Comparison of ENCODE assay signal across 16 mouse cellular contexts in the genomic region with DNA sequence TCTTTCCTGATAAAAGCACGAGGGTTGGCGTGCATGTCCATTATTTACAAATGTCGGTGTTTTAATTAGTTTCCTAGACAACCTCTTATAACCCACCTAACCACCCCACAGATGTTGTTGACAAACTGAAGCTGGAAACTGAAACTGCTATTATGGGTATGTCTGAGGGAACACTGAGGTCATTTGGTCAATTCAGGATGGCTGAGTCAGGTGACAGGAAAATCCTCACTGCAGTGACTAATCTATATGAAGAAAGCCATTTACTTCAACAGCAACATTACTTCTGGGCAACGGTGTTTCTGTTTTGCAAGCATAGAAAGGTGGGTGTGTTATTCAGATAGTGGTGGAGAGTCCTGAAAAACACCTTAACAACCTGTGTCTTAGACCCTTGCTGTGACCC. TPM values are rescaled to one million over a fixed set of nuclear protein-coding genes. Genes with fewer than 3 reads are reported as not detected.
DNase-seq lines count a peak whose midpoint lies in the region; ATAC-seq and TF ChIP-seq lines count a peak whose summit lies in the region.
"Had no signal": no experiment of that assay in that cellular context is flagged by ENCODE, and none has a peak within 500 bp of the region (broad histone marks: within the 10 kb centered on the region; RNA-seq: fewer than 3 reads in every experiment).

No protein-coding gene starts in this region.

- WGBS in kidney, postnatal 0 days = 20% methylated on average over 4 of the region's 4 CpGs
- 12% methylated on average over 4 of the region's 4 CpGs for WGBS in small intestine, adult 2 months

- H3K27me3 ChIP-seq in kidney, postnatal 0 days (ENCODE audit: insufficient read depth, low read length) = no peaks in the 10 kb centered on the region
- H3K27me3 ChIP-seq in small intestine, adult 2 months (ENCODE audit: control insufficient read depth, insufficient read depth, low read length) = no peaks in the 10 kb centered on the region
- H3K27me3 ChIP-seq: liver, embryonic 13.5 days; stomach, embryonic 15.5 days had no signal

- no peak overlapping the region for H3K9ac ChIP-seq in kidney, postnatal 0 days (ENCODE audit: low read depth, low read length)
- H3K9ac ChIP-seq: forebrain, embryonic 13.5 days; liver, embryonic 13.5 days; stomach, embryonic 15.5 days had no signal

- DNase-seq in heart, adult 11 months = peak; percentile 91
- DNase-seq in heart, adult 18-20 months = no peak
- DNase-seq in kidney, postnatal 0 days (ENCODE audit: low spot score) = no peak
- DNase-seq in kidney, adult 11 months = no peak
- no peak for DNase-seq in layer of hippocampus, adult 8-10 months (ENCODE audit: low spot score in 2 of 2)
- no peak for DNase-seq in lung, postnatal 4 days
- DNase-seq: adrenal gland, adult 8-10 months; B cell, adult 2 months; gastrocnemius, postnatal 10 days; layer of hippocampus, adult 9-11 months; liver, embryonic 13.5 days had no signal

- no peaks in the 10 kb centered on the region for H3K9me3 ChIP-seq in kidney, postnatal 0 days (replicated peaks; ENCODE audit: low read length)
- H3K9me3 ChIP-seq: forebrain, embryonic 13.5 days; liver, embryonic 13.5 days; stomach, embryonic 15.5 days had no signal

- peak overlapping the region; percentile 67 for H3K27ac ChIP-seq in kidney, postnatal 0 days
- H3K27ac ChIP-seq in small intestine, adult 2 months (ENCODE audit: insufficient read depth, low read depth, low read length) = peak overlapping the region; percentile 79
- H3K27ac ChIP-seq: forebrain, embryonic 13.5 days; hindbrain, postnatal 0 days; liver, embryonic 13.5 days had no signal

- H3K4me2 ChIP-seq in kidney, postnatal 0 days (ENCODE audit: low read length) = no peak overlapping the region
- H3K4me2 ChIP-seq: forebrain, embryonic 13.5 days; liver, embryonic 13.5 days had no signal

- H3K4me1 ChIP-seq in kidney, postnatal 0 days (replicated peaks; ENCODE audit: insufficient read depth, low read length) = peaks cover 21% of the 10 kb centered on the region; the same call in 1 of the 2 replicates
- H3K4me1 ChIP-seq in small intestine, adult 2 months (ENCODE audit: control insufficient read depth, insufficient read depth, insufficient read length, low read length) = peaks cover 16% of the 10 kb centered on the region; the same call in 1 of the 2 replicates
- H3K4me1 ChIP-seq: forebrain, embryonic 13.5 days had no signal

- TF ChIP-seq CTCF in kidney, postnatal 0 days (IDR thresholded peaks at IDR 0.05; ENCODE audit: low read depth) = no peak
- no peak for TF ChIP-seq CTCF in small intestine, adult 2 months (IDR thresholded peaks at IDR 0.05; ENCODE audit: extremely low read depth, insufficient read length, insufficient replicate concordance, low read depth, low read length)

- no peak overlapping the region for H3K4me3 ChIP-seq in kidney, postnatal 0 days (replicated peaks; ENCODE audit: low read depth, low read length)
- no peak overlapping the region for H3K4me3 ChIP-seq in small intestine, adult 2 months (ENCODE audit: low read depth, low read length)
- H3K4me3 ChIP-seq: forebrain, embryonic 13.5 days; liver, embryonic 13.5 days; stomach, embryonic 15.5 days had no signal

- no peaks in the 10 kb centered on the region for H3K36me3 ChIP-seq in kidney, postnatal 0 days (ENCODE audit: insufficient read depth, low read length)
- no peaks in the 10 kb centered on the region for H3K36me3 ChIP-seq in small intestine, adult 2 months (ENCODE audit: control insufficient read depth, insufficient read depth, low read length)
- H3K36me3 ChIP-seq: liver, embryonic 13.5 days; stomach, embryonic 15.5 days had no signal

- TF ChIP-seq POLR2A in small intestine, adult 2 months (IDR thresholded peaks at IDR 0.05; ENCODE audit: low read depth, low read length) = no peak

- no peak for ATAC-seq in kidney, postnatal 0 days (replicated peaks; ENCODE audit: low FRiP score, low read depth)
- ATAC-seq in hematopoietic stem cell, adult 5-6 weeks (replicated peaks in 1 of 2; ENCODE audit: insufficient read depth in 1 of 2, low FRiP score in 2 of 2, low TSS enrichment in 1 of 2, low read depth in 1 of 2, poor library complexity in 2 of 2, severe bottlenecking in 2 of 2) = peak; percentile 36 to 48; a peak in 3 of 4 replicates
- ATAC-seq: forebrain, embryonic 13.5 days; hindbrain, postnatal 0 days had no signal

RNA-seq across cellular contexts. Expression of gene Cped1, which starts 12.4 kb away (rescaled TPM):
- 10 to 100 TPM; 22.8 to 24.3 TPM for total RNA-seq in heart, adult 18-20 months (2021)
- polyA plus RNA-seq in kidney, postnatal 0 days (2015; fragmentation: Nextera tagmentation; extraction: Ambion mirVana) = 22.3 and 23.0 TPM in 2 replicates
- total RNA-seq in hematopoietic stem cell, adult 5-6 weeks (2017) = 1.8 and 2.8 TPM in 2 replicates
- polyA plus RNA-seq in small intestine, adult 2 months (2012; rRNA removed) = 3.5 and 4.6 TPM in 2 replicates
- 1 to 10 TPM; 2.7 to 4.1 (median 3.1) TPM for total RNA-seq in layer of hippocampus, adult 8-10 months (2022)

RNA-seq across cellular contexts. Expression of gene Ing3, which starts 48.8 kb away (rescaled TPM):
- total RNA-seq in heart, adult 18-20 months (2021) = 10 to 100 TPM; 13.9 to 14.8 TPM
- polyA plus RNA-seq in kidney, postnatal 0 days (2015; fragmentation: Nextera tagmentation; extraction: Ambion mirVana) = 60.4 and 61.8 TPM in 2 replicates
- 47.6 and 48.2 TPM in 2 replicates for total RNA-seq in hematopoietic stem cell, adult 5-6 weeks (2017)
- 1.5 and 3.0 TPM in 2 replicates for polyA plus RNA-seq in small intestine, adult 2 months (2012; rRNA removed)
- total RNA-seq in layer of hippocampus, adult 8-10 months (2022) = 10 to 100 TPM; 21.2 to 27.5 (median 26.0) TPM
